Mouse (Mus musculus) urinary bladder, adult 2 months (tissue): ENCODE results near the gene Gabbr2. TPM values are rescaled to one million over a fixed set of nuclear protein-coding genes. Genes with fewer than 3 reads are reported as not detected.
"Not testable (repeated sequence)": the region's sequence is repeated elsewhere in the genome, so short reads cannot be mapped to it uniquely, and the experiment has no call there.

Source experiments
- DNase-seq: peaks from one replicate; pipeline ENCODE4 v3.0.0; 2022; ENCODE audit warnings: low spot score
- polyA plus RNA-seq: library from polyadenylated mRNA; depleted of rRNA; stranded (reverse); fragments of >200 nt; gene quantifications from 2 replicates; pipeline ENCODE4 v1.2.3, GENCODE M21; 2012

Gene Gabbr2
- polyA plus RNA-seq, 1 experiment = 0.03 TPM

DNA sequence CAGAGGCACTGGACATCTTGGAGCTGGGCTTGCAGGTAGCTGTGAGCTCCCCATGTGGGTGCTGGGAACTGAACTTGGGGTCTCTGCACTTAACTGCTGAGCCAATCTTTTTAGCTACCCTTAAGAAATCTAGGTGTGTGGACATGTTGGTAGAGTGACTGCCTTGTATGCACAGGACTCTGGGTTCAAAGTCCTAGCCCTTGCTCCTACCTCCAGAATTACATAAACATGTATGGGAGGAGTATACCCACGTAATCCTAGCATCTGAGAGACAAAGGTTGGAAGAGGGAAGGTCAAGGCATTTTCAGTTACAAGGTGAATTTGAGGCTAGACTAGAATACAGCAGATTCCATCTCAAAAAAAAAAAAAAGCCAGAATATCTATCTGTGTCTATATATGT, 336.4 kb downstream of the Gabbr2 start:
- no peak for DNase-seq

GRCm38 (mm10) chr4:46650086-46650753, 341.5 kb downstream of the Gabbr2 start, which contains the start of gene Tbc1d2:
Tbc1d2 (minus strand) TSS chr4:46650209.
- peak; percentile 92 for DNase-seq

- DNase-seq = no peak
Observed at GRCm38 (mm10) chr4:46649161-46649560, 342.5 kb downstream of the Gabbr2 start.

DNA sequence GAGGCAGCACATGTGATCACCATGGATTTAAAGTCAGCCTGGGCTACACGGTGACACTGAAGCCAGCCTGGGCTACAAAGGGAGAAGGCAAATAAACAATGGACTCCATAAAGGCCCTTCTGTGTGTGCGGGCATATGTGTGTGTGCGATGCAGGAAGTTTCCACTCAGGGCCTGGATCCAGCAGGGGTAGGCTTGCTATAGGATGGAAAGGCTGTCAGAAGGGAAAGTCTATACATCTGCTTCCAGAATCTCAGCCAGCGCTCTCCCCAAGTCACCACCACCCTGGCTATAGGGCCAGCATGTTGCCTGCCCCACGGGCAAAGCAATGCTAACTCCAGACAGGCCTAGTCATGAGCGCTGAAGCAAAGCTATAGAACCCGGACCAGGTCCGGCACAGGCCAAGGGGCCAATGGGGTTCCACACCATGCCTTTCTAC, 348.0 kb downstream of the Gabbr2 start:
- DNase-seq = no peak

GRCm38 (mm10) chr4:46642924-46643675, 348.6 kb downstream of the Gabbr2 start:
- no peak for DNase-seq

DNA sequence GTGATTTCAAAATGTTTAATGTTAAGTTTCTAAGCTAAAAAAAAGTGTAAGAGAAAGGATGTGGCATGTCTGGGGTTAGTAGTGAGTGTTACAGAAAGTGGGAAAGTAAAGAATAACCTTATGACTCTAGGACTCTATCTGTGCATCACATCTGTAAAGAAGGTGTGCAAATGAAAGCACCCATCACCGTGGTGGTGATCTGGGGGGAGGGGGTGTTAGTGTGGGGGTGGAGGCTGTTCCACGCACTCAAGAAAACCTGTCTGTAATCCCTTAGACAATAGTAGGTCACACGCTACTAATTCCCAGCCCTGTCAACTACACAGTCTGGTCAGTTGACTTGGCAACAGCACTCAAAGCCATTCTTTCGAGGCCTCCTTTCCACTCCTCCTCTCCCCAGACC, 350.4 kb downstream of the Gabbr2 start:
- DNase-seq = no peak

DNA sequence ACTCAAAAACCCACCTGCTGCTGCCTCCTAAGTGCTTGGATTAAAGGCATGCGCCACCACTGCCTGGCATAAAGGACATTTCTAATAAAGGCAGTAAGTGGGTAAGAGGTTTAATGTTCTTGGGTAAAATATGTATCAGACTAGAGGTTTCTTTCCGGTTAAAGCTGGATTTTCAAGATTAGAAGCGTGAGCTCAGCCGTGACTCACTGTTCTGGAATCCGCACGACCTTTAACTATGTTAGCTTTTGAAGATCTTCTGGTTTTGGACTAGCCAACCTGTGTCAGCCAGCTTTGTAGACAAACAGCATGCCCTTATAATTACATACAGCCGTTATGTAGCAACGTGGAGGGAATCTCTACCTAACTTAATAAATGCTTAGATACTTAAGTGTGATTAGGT, 351.8 kb downstream of the Gabbr2 start:
- no peak for DNase-seq

DNA sequence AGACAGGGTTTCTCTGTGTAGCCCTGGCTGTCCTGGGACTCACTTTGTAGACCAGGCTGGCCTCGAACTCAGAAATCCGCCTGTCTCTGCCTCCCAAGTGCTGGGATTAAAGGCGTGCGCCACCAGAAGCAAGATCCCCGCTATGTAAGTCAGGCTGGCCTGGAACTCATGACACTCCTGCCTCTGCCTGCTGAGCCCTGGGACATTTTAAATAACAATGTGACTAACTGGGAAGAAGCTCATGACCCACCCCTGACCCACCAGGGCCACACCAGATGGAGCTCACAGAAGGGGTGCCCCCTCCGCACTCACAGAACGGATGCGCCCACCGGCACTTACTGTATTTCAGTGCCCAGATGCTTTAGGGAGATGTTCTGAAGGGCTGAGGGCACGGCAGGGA, 354.4 kb downstream of the Gabbr2 start:
- not testable (repeated sequence) for DNase-seq

DNA sequence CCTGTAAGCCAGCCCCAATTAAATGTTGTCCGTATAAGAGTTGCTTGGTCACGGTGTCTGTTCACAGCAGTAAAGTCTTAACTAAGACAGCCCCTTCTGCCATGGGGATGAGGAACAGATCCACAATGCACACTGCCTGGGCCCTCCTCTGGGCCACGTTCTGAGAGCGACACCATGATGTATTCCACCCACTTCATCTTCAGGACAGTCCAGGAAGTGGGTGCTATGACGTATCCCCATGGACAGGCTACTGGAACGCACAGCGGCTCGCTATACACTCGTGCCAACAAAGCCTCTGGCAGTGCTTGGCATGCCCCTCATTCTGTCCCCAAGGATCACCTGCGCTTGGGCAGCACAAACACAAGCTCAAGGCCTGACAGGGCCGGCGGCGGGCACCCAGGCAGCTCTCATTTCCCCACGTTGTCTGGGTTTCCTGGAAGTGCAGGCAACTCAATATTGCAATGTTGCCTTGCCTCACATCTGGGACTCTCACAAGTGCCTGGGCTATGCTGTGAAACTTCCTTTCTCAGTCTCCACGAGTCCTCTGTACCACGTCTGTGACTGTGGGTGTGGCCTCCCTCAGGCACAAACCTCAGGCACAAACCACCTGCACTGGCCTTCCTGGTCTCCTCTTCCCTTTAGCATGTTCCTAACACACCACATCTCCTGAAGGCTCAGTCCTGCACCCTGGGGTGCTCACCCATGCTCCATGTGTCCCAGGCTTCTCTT, 355.8 kb downstream of the Gabbr2 start:
- no peak for DNase-seq

- DNase-seq = no peak
Observed at GRCm38 (mm10) chr4:46634881-46635280, 356.8 kb downstream of the Gabbr2 start.

GRCm38 (mm10) chr4:46633565-46633964, 358.1 kb downstream of the Gabbr2 start:
- DNase-seq = not testable (repeated sequence)

DNA sequence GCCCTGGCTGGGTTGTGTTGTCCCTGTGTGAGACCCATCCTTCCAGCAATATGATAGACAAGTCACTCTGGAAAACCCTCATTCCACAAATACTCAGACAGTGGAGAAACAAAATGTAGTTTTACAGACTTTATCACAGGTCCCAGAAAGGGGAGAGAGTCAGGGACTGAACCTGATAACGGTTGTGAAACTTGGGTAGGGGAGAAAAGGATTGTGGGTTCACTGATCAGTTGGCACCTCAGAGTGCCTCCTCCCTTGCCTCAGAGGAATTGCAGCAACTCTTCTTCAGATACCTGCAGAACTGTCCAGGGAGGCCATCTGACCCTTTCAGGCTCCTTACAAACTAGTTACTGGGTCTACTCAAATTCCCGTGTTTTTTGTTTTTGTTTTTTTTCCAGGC, 359.2 kb downstream of the Gabbr2 start:
- DNase-seq = no peak

DNA sequence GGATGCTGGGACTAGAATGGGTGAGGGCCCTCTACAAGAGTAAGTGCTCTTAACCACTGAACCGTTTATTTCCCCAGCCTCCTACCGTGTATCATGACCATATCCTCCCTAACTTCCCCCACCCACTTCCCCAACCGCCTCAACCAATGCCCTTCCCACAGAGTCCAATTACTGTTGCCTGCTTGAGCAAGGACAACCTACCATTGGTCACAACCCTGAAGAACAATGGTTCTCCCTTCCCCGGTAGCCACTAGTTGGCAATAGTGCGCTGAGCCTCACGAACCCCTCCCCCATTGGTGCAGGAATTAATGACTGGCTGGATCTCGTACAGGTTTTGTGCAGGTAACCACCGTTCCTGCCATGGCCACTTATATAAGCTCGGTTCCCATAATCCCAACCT, 361.3 kb downstream of the Gabbr2 start:
- no peak for DNase-seq

DNA sequence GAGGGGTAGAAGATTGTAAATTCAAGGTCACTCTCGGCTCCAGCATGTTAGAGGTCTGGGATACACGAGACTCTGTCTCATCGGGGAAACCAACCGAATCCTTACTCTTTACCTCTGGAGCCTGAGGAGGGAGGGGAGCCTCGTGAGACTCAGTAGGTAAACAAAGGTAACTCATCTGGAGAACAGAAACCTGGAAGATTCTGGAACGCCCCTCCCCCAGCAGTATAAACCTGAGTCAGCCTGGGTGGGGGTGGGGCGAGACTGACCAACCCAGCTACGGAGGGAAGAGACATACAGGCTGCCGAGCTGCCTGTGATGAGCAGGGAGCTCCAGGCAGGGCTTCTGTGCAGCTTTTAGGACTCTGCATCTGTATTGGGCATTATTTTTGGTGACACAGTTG, 362.8 kb downstream of the Gabbr2 start:
- DNase-seq = no peak

GRCm38 (mm10) chr4:46628081-46628480, 363.6 kb downstream of the Gabbr2 start:
- no peak for DNase-seq

DNA sequence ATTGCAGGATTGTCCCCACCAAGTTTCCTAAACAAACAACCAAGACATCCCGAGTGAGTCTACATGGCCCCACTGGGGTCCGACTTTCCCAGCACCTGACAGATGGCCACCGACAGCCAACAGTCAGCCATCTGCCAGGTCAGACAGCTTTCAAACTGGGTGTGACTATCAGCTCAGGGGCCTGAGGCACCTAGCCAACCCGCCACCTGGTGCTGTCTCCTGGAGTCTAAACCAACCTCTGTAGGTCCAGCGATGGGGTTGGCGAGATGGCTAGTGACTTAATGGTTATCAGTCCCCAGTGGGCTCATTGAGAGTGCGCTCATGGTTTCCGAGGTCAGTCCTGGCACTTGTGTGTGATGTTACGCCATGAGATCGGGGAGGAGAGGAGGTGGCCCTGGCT, 366.6 kb downstream of the Gabbr2 start:
- DNase-seq = no peak

DNA sequence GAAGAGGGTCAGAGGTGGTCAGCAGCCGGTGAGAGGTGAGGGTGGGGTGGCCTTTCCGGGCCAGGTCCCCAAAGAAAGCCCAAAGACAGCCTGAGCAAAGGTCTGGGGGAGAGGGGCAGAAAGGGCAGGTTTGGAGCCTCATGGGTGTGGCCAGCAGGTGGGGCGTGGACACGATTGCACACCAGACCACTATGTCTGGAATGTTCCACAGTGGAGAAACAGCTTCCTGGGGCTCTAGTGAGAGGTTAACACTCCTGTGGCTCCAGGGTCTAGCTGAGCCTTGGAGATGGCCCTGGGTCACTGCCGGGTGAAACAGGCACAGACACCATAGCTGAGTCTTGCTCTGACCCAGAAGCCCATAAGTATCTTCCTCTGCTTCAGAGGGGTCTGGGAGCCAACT, 368.7 kb downstream of the Gabbr2 start:
- DNase-seq = no peak

DNA sequence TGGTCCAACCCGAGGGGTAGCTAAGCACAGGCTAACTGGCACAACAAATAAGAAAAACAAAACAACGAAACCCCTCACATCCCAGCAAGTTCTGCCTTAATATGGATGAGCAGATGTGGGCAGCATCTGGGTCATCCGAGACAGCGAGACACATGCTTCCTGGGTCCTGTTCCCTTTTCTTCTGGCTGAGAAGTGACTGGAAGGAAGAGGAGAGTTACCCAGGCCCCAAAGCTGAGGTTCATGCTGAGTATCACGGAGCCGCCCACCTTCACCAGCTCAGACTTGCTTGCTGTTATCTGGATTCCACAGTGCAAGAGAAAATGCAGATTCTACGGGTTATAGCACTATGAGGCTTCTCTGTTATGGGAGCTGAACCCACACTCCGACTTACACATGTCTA, 370.7 kb downstream of the Gabbr2 start:
- no peak for DNase-seq

DNA sequence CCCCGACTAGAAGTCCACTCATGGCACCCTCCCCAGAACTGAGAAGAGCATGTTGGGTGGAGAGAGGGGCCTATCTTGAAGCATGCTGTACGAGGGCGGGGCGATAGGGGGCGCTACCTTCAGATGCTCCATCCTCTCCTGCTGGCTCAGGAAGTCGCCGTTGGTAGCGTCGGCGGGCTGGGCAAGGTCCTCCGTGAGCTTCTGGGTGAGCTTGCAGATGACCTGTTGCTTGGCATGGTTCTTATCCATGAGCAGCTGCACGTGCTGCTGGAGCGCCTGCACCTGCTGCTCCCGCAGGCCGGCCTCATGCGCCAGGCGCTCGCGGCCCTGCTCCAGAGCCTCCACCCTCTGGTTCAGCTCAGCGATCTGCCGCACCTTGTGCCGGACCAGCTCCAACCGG, 371.3 kb downstream of the Gabbr2 start:
- DNase-seq = no peak

DNA sequence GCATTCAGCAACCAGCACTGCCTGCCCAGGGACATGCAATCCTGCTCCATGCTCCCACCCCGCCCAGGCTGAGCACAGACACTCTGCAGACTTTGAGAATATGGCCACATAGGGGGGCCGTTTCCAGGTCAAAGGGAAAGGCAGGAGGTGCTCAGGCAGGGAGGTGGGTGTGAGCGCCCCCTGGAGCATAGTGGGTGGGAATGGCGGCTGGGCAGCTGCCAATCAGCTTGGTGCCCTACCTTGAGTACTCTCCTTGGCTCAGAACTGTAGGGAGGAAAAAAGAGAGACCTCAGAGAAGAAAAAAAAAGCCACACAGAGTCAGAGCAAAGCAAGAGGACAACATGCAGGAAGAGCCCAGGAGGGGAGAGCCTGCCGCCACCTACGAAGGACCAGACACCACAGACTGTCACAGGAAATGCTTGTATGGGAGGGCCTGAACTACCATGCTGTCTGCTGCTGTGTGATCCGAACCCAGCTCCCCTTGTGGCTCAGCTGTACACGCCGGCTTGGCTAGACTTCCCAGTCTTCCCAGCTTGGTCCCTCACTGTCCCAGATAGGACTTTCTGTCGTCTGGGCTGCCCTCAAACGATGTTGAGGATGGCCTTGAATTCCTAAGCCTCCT, 373.4 kb downstream of the Gabbr2 start:
- DNase-seq = no peak

DNA sequence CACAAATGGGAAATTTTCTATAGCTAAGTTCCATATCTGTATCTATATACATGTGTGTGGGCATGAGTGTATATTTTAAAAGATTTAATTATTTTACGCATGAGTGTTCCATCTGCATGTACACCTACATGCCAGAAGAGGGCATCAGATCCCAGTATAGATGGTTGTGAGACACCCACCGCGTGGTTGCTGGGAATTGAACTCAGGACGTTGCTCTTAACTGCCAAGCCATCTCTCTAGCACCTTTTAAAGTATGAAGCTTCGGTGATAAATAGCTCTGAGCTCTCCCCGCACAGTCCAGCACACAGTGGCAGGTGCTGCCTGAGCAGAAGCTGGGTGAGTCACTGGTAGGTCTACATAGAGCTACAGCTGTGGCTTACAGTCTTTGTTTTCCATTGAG, 374.3 kb downstream of the Gabbr2 start:
- DNase-seq = no peak

GRCm38 (mm10) chr4:46614641-46615040, 377.0 kb downstream of the Gabbr2 start:
- no peak for DNase-seq
